Mouse (Mus musculus) spleen, adult 18-20 months (tissue): ENCODE data around the gene Rfx1.

Source experiments
- DNase-seq, 2 experiments: peaks; one replicate each; pipeline ENCODE4 v3.0.0; 2022; ENCODE audit warnings: mixed read lengths in 2 of 2

Rfx1 gene

GRCm38 (mm10) chr8:84066291-84066930 is at the start of gene Rfx1:
Gene Rfx1, plus strand, starts transcription at chr8:84066834.
- peak; percentile 95 to 97 for DNase-seq

GRCm38 (mm10) chr8:84019738-84020137 is 46.9 kb upstream of the Rfx1 start:
- DNase-seq, result no peak

- no peak for DNase-seq
These were observed 45.5 kb upstream of the Rfx1 start, which contains the start of gene Palm3 for GRCm38 (mm10) chr8:84021096-84021495. Gene Palm3, plus strand, starts transcription at chr8:84021471.

GRCm38 (mm10) chr8:84021569-84021968 is 45.1 kb upstream of the Rfx1 start:
- DNase-seq, result no peak

- no peak for DNase-seq
These were observed 43.5 kb upstream of the Rfx1 start for GRCm38 (mm10) chr8:84023085-84023484.

GRCm38 (mm10) chr8:84023631-84024030 is 43.0 kb upstream of the Rfx1 start:
- no peak for DNase-seq

- DNase-seq, result peak in 1 of 2 experiments; percentile 51
These were observed 42.5 kb upstream of the Rfx1 start for GRCm38 (mm10) chr8:84024171-84024570.

GRCm38 (mm10) chr8:84025863-84026262 is 40.8 kb upstream of the Rfx1 start:
- no peak for DNase-seq

GRCm38 (mm10) chr8:84027449-84027848 is 39.2 kb upstream of the Rfx1 start:
- peak in 1 of 2 experiments; percentile 43 for DNase-seq

GRCm38 (mm10) chr8:84029272-84029671 is 37.4 kb upstream of the Rfx1 start:
- DNase-seq, result no peak

- DNase-seq, result no peak
These were observed 33.9 kb upstream of the Rfx1 start for GRCm38 (mm10) chr8:84032777-84033176.

- DNase-seq, result no peak
These were observed 28.6 kb upstream of the Rfx1 start for GRCm38 (mm10) chr8:84038015-84038414.

GRCm38 (mm10) chr8:84039050-84039449 is 27.6 kb upstream of the Rfx1 start:
- DNase-seq, result peak; percentile 56 to 77

GRCm38 (mm10) chr8:84042066-84042947 is 24.3 kb upstream of the Rfx1 start, which contains the start of gene Il27ra:
Gene Il27ra, minus strand, starts transcription at chr8:84042589.
- peak; percentile 72 to 75 for DNase-seq

GRCm38 (mm10) chr8:84042948-84043342 is 23.7 kb upstream of the Rfx1 start:
- no peak for DNase-seq

GRCm38 (mm10) chr8:84044103-84044502 is 22.5 kb upstream of the Rfx1 start:
- DNase-seq, result no peak

- no peak for DNase-seq
These were observed 21.7 kb upstream of the Rfx1 start, which contains the start of gene Rln3 for GRCm38 (mm10) chr8:84044900-84045299. Gene Rln3, minus strand, starts transcription at chr8:84045000.

- DNase-seq, result no peak
These were observed 20.1 kb upstream of the Rfx1 start for GRCm38 (mm10) chr8:84046505-84046904.

- DNase-seq, result no peak
These were observed 18.5 kb upstream of the Rfx1 start for GRCm38 (mm10) chr8:84048171-84048570.

GRCm38 (mm10) chr8:84052746-84053145 is 13.9 kb upstream of the Rfx1 start:
- DNase-seq, result no peak

GRCm38 (mm10) chr8:84053229-84053628 is 13.4 kb upstream of the Rfx1 start:
- DNase-seq, result no peak

GRCm38 (mm10) chr8:84057827-84058226 is 8.8 kb upstream of the Rfx1 start:
- DNase-seq, result no peak

- DNase-seq, result no peak
These were observed 7.4 kb upstream of the Rfx1 start for GRCm38 (mm10) chr8:84059226-84059625.

GRCm38 (mm10) chr8:84060245-84060644 is 6.4 kb upstream of the Rfx1 start:
- no peak for DNase-seq
